Mouse (Mus musculus): ENCODE results near the gene Grifin. TPM values are rescaled to one million over a fixed set of nuclear protein-coding genes. Genes with fewer than 3 reads are reported as not detected.
A peak's percentile ranks its signal among the peaks of the same experiment; 100 is the strongest.

Gene Grifin
- polyA plus RNA-seq, 1 experiment = 2.7 TPM

- no peaks in the 10 kb centered on the region for H3K27me3 ChIP-seq (ENCODE audit: control insufficient read depth, insufficient read depth, low read length)
- TF ChIP-seq CTCF (IDR thresholded peaks at IDR 0.05; ENCODE audit: borderline replicate concordance, control insufficient read depth, extremely low read depth, insufficient read depth, low read length, poor library complexity) = no peak
- TF ChIP-seq POLR2A (IDR thresholded peaks at IDR 0.05; ENCODE audit: control insufficient read depth, extremely low read depth, insufficient read depth, low read length, poor library complexity) = no peak
- WGBS = 8% methylated on average over 3 of the region's 3 CpGs
Measured at GRCm38 (mm10) chr5:140596426-140596825, 31.6 kb upstream of the Grifin start.

GRCm38 (mm10) chr5:140594846-140595245, 30.0 kb upstream of the Grifin start:
- WGBS = 81% methylated on average over 5 of the region's 5 CpGs
- no peak for DNase-seq
- peaks cover 37% of the 10 kb centered on the region for H3K4me1 ChIP-seq (replicated peaks; ENCODE audit: control insufficient read depth, insufficient read depth, low read length)
- no peak overlapping the region; the same call in 1 of the 2 replicates for H3K27ac ChIP-seq (ENCODE audit: control insufficient read depth, insufficient read depth, low read length)
- TF ChIP-seq POLR2A (IDR thresholded peaks at IDR 0.05; ENCODE audit: control insufficient read depth, extremely low read depth, insufficient read depth, low read length, poor library complexity) = no peak
- TF ChIP-seq CTCF (IDR thresholded peaks at IDR 0.05; ENCODE audit: borderline replicate concordance, control insufficient read depth, extremely low read depth, insufficient read depth, low read length, poor library complexity) = no peak
- H3K4me3 ChIP-seq (ENCODE audit: control insufficient read depth, insufficient read depth, low read length) = no peak overlapping the region
- H3K36me3 ChIP-seq (ENCODE audit: control insufficient read depth, insufficient read depth, low read length) = no peaks in the 10 kb centered on the region
- H3K27me3 ChIP-seq (ENCODE audit: control insufficient read depth, insufficient read depth, low read length) = no peaks in the 10 kb centered on the region

More at GRCm38 (mm10) chr5:140596426-140596825, 31.6 kb upstream of the Grifin start:
- H3K27ac ChIP-seq (ENCODE audit: control insufficient read depth, insufficient read depth, low read length) = peak overlapping the region; percentile 80
- DNase-seq = no peak
- H3K4me3 ChIP-seq (ENCODE audit: control insufficient read depth, insufficient read depth, low read length) = peak overlapping the region; percentile 9
- H3K4me1 ChIP-seq (replicated peaks; ENCODE audit: control insufficient read depth, insufficient read depth, low read length) = peaks cover 37% of the 10 kb centered on the region
- H3K36me3 ChIP-seq (ENCODE audit: control insufficient read depth, insufficient read depth, low read length) = no peaks in the 10 kb centered on the region

GRCm38 (mm10) chr5:140589082-140589774, 24.4 kb upstream of the Grifin start:
- Histone ChIP-seq H3K27me3 (ENCODE audit: control insufficient read depth, insufficient read depth, low read length) (no peaks in the 10 kb centered on the region), H3K4me1 (replicated peaks; ENCODE audit: control insufficient read depth, insufficient read depth, low read length) (peaks cover 7% of the 10 kb centered on the region), H3K27ac (ENCODE audit: control insufficient read depth, insufficient read depth, low read length) (no peak overlapping the region), H3K36me3 (ENCODE audit: control insufficient read depth, insufficient read depth, low read length) (no peaks in the 10 kb centered on the region), H3K4me3 (ENCODE audit: control insufficient read depth, insufficient read depth, low read length) (no peak overlapping the region)
- 95% methylated on average over 16 of the region's 16 CpGs for WGBS
- TF ChIP-seq POLR2A (IDR thresholded peaks at IDR 0.05; ENCODE audit: control insufficient read depth, extremely low read depth, insufficient read depth, low read length, poor library complexity) (no peak), CTCF (IDR thresholded peaks at IDR 0.05; ENCODE audit: borderline replicate concordance, control insufficient read depth, extremely low read depth, insufficient read depth, low read length, poor library complexity) (no peak)
- DNase-seq = no peak

- Histone ChIP-seq H3K27me3 (ENCODE audit: control insufficient read depth, insufficient read depth, low read length) (no peaks in the 10 kb centered on the region), H3K4me1 (replicated peaks; ENCODE audit: control insufficient read depth, insufficient read depth, low read length) (peaks cover 31% of the 10 kb centered on the region), H3K36me3 (ENCODE audit: control insufficient read depth, insufficient read depth, low read length) (no peaks in the 10 kb centered on the region), H3K27ac (ENCODE audit: control insufficient read depth, insufficient read depth, low read length) (no peak overlapping the region), H3K4me3 (ENCODE audit: control insufficient read depth, insufficient read depth, low read length) (no peak overlapping the region)
- WGBS = 87% methylated on average over 6 of the region's 6 CpGs
- TF ChIP-seq POLR2A (IDR thresholded peaks at IDR 0.05; ENCODE audit: control insufficient read depth, extremely low read depth, insufficient read depth, low read length, poor library complexity) = no peak
- TF ChIP-seq CTCF (IDR thresholded peaks at IDR 0.05; ENCODE audit: borderline replicate concordance, control insufficient read depth, extremely low read depth, insufficient read depth, low read length, poor library complexity) = no peak
- DNase-seq = no peak
Measured at GRCm38 (mm10) chr5:140583732-140584368, 19.0 kb upstream of the Grifin start.

- no peak for TF ChIP-seq CTCF (IDR thresholded peaks at IDR 0.05; ENCODE audit: borderline replicate concordance, control insufficient read depth, extremely low read depth, insufficient read depth, low read length, poor library complexity)
- no peak for TF ChIP-seq POLR2A (IDR thresholded peaks at IDR 0.05; ENCODE audit: control insufficient read depth, extremely low read depth, insufficient read depth, low read length, poor library complexity)
- Histone ChIP-seq H3K4me3 (ENCODE audit: control insufficient read depth, insufficient read depth, low read length) (no peak overlapping the region), H3K27ac (ENCODE audit: control insufficient read depth, insufficient read depth, low read length) (no peak overlapping the region), H3K27me3 (ENCODE audit: control insufficient read depth, insufficient read depth, low read length) (no peaks in the 10 kb centered on the region), H3K36me3 (ENCODE audit: control insufficient read depth, insufficient read depth, low read length) (no peaks in the 10 kb centered on the region), H3K4me1 (replicated peaks; ENCODE audit: control insufficient read depth, insufficient read depth, low read length) (peaks cover 31% of the 10 kb centered on the region)
- WGBS = 77% methylated on average over 8 of the region's 8 CpGs
- no peak for DNase-seq
Measured at GRCm38 (mm10) chr5:140582995-140583731, 18.3 kb upstream of the Grifin start.

GRCm38 (mm10) chr5:140581569-140581968, 16.7 kb upstream of the Grifin start:
- TF ChIP-seq CTCF (IDR thresholded peaks at IDR 0.05; ENCODE audit: borderline replicate concordance, control insufficient read depth, extremely low read depth, insufficient read depth, low read length, poor library complexity) = no peak
- no peak for TF ChIP-seq POLR2A (IDR thresholded peaks at IDR 0.05; ENCODE audit: control insufficient read depth, extremely low read depth, insufficient read depth, low read length, poor library complexity)
- no peak for DNase-seq

More at GRCm38 (mm10) chr5:140581569-140581968, 16.7 kb upstream of the Grifin start:
- 39% methylated on average over 5 of the region's 5 CpGs for WGBS
- Histone ChIP-seq H3K36me3 (ENCODE audit: control insufficient read depth, insufficient read depth, low read length) (no peaks in the 10 kb centered on the region), H3K27me3 (ENCODE audit: control insufficient read depth, insufficient read depth, low read length) (no peaks in the 10 kb centered on the region), H3K4me3 (ENCODE audit: control insufficient read depth, insufficient read depth, low read length) (no peak overlapping the region), H3K27ac (ENCODE audit: control insufficient read depth, insufficient read depth, low read length) (no peak overlapping the region), H3K4me1 (replicated peaks; ENCODE audit: control insufficient read depth, insufficient read depth, low read length) (peaks cover 27% of the 10 kb centered on the region)

Data from thymus, adult 2 months (tissue).